Mouse (Mus musculus) forebrain, embryonic 16.5 days (tissue): ENCODE data around the gene Cyba. TPM values are rescaled to one million over a fixed set of nuclear protein-coding genes. Genes with fewer than 3 reads are reported as not detected.

Experiments used
- ATAC-seq: fragments of 200-750 bp; cut with Nextera tagmentation; 2 replicates; pipeline ENCODE4 v1.8.0; 2017; ENCODE audit warnings: mild to moderate bottlenecking, moderate library complexity
- H3K27ac ChIP-seq: fragments of 300-500 bp; sonication (generic); 2 replicates; pipeline ENCODE4 v1.5.1; 2014; ENCODE audit warnings: low read length, control low read depth
- H3K27me3 ChIP-seq: fragments of 300-500 bp; sonication (generic); replicated peaks from 2 replicates; pipeline ENCODE4 v1.6.1; 2014; ENCODE audit warnings: low read length; ENCODE audit not compliant: control insufficient read depth, insufficient read depth
- H3K36me3 ChIP-seq: fragments of 300-500 bp; sonication (generic); 2 replicates; pipeline ENCODE4 v1.6.1; 2014; ENCODE audit not compliant: control insufficient read depth, insufficient read depth
- H3K4me1 ChIP-seq: fragments of 300-500 bp; sonication (generic); replicated peaks from 2 replicates; pipeline ENCODE4 v1.6.1; 2014; ENCODE audit warnings: low read length; ENCODE audit not compliant: control insufficient read depth, insufficient read depth
- H3K4me2 ChIP-seq: fragments of 300-500 bp; sonication (generic); 2 replicates; pipeline ENCODE4 v1.6.1; 2014; ENCODE audit warnings: mild to moderate bottlenecking, low read length, control low read depth
- H3K4me3 ChIP-seq: fragments of 300-500 bp; sonication (generic); replicated peaks from 2 replicates; pipeline ENCODE4 v1.5.1; 2014; ENCODE audit warnings: mild to moderate bottlenecking, low read length, control low read depth
- H3K9ac ChIP-seq: fragments of 300-500 bp; sonication (generic); replicated peaks from 2 replicates; pipeline ENCODE4 v1.6.1; 2014; ENCODE audit warnings: low read depth, low read length, control low read depth
- H3K9me3 ChIP-seq: fragments of 300-500 bp; sonication (generic); 2 replicates; pipeline ENCODE4 v1.6.1; 2016; ENCODE audit warnings: low read length; ENCODE audit not compliant: control insufficient read depth
- WGBS: fragments of 180-500 bp; shearing (Covaris S2); extraction: QIAGEN DNeasy Blood & Tissue Kit; methylation state at CpG from one replicate; pipeline ENCODE4 v1.1.7; 2014; 5-methylcytosine and 5-hydroxymethylcytosine counted together
- polyA plus RNA-seq: library from polyadenylated mRNA; unstranded; fragments of >200 nt; fragmentation: Nextera tagmentation; extraction: Ambion mirVana; gene quantifications from 2 replicates; pipeline ENCODE4 v1.2.1, GENCODE M21; 2015

The Cyba gene
- polyA plus RNA-seq, 1 experiment from 2014 or later = 25.1 TPM

DNA sequence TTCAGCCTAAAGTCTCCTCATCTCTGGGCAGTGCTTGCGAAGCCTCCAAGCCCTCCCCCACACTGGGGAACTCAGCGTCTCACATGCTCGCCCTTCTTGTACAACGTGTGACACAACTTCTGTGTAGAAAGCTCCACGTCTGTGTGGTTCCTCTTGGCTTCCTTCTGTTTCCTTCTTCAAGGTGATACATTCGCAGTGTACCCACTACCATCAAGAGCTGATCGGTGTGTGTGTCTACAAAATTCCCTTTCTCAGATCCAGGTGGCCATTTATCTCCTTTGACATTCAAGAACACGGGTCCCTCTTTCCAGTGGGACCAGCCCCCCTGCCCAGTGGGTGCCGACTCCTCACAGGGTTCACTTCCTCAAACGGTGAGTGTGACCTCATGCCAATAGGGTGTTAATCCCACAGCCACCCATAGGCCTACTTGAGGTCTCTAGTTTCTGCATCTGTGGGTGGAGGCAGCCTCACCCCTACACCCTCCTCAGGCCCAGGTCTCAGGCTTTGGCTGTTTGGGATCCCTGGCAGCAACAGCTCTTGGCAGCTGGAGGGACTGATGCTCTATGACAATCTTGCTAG lies 2.6 kb downstream of the Cyba start:
- Histone ChIP-seq H3K4me2 (no peak overlapping the region), H3K27me3 (no peaks in the 10 kb centered on the region), H3K4me1 (peaks cover 11% of the 10 kb centered on the region), H3K27ac (no peak overlapping the region), H3K9me3 (no peaks in the 10 kb centered on the region), H3K36me3 (no peaks in the 10 kb centered on the region), H3K4me3 (no peak overlapping the region), H3K9ac (no peak overlapping the region)
- no peak for ATAC-seq
- WGBS = 83% methylated on average over 10 of the region's 10 CpGs

DNA sequence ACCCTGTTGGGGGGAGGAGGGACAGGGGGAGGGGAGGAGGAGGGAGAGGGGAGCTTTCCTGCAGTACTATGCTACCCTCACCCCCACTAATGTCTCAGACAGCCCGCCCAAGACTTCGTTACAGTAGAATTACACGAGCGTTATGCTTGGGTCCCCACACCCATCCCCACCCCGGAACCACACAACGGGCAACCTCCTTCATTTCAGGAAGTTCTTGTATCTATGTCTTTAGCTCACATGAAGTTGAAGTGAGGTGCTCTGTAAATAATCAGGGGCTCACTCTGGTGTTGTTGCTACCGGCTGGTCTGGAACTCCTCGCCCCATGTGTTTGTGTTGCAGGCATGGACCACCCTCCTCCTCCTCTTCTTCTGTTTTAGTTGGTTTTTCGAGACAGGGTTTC lies 4.6 kb downstream of the Cyba start:
- no peaks in the 10 kb centered on the region for H3K36me3 ChIP-seq
- no peak for ATAC-seq
- no peak overlapping the region for H3K27ac ChIP-seq
- WGBS = 89% methylated on average over 9 of the region's 9 CpGs
- no peaks in the 10 kb centered on the region for H3K27me3 ChIP-seq
- H3K4me3 ChIP-seq = no peak overlapping the region
- peaks cover 11% of the 10 kb centered on the region for H3K4me1 ChIP-seq
- no peaks in the 10 kb centered on the region for H3K9me3 ChIP-seq
- no peak overlapping the region for H3K4me2 ChIP-seq
- no peak overlapping the region for H3K9ac ChIP-seq

DNA sequence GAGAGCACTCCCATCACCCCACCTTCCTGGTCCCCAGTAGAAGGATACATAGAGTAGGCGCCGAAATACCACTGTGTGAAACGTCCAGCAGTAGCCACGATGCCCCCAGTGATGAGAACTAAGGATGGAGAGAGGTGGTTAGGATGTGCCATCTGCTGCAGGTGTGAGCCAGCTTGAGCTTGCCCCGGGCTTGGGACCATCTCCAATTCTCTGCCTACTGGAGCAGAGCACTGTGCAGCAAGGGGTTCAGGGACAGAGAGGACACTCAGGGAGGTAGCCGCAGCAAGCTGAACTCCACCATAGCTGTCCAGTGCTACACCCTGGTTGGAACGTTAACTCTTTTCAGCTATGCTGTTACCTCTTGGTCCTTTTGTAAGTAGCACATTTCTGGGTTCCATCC lies 5.1 kb downstream of the Cyba start:
- no peaks in the 10 kb centered on the region for H3K9me3 ChIP-seq
- no peak overlapping the region for H3K4me3 ChIP-seq
- H3K4me2 ChIP-seq = no peak overlapping the region
- peaks cover 7% of the 10 kb centered on the region for H3K4me1 ChIP-seq
- no peak overlapping the region for H3K27ac ChIP-seq
- no peaks in the 10 kb centered on the region for H3K36me3 ChIP-seq
- WGBS = 87% methylated on average over 7 of the region's 7 CpGs
- no peak overlapping the region for H3K9ac ChIP-seq
- no peak for ATAC-seq
- H3K27me3 ChIP-seq = no peaks in the 10 kb centered on the region

DNA sequence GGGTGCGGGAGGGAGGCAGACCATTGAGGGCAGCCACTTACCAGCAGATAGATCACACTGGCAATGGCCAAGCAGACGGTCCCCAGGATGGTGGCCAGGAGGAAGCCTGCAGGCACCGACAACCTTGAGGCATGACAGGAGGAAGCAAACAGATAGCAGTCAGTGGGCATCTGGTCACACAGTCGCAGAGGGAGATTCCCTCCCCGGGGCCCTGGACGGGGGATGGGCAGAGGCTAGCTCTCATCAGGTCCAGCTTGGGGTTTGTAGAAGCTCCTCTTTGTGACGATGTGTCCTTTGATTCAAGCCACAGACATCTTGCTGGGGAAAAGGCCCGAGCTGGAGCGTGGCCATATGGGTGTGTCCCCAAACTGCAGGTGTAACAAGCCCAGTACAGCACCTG lies 6.6 kb downstream of the Cyba start:
- Histone ChIP-seq H3K4me2 (no peak overlapping the region), H3K9ac (no peak overlapping the region), H3K4me1 (no peaks in the 10 kb centered on the region), H3K36me3 (no peaks in the 10 kb centered on the region), H3K9me3 (no peaks in the 10 kb centered on the region), H3K27me3 (no peaks in the 10 kb centered on the region), H3K27ac (no peak overlapping the region), H3K4me3 (no peak overlapping the region)
- WGBS = 83% methylated on average over 9 of the region's 9 CpGs
- ATAC-seq = no peak

DNA sequence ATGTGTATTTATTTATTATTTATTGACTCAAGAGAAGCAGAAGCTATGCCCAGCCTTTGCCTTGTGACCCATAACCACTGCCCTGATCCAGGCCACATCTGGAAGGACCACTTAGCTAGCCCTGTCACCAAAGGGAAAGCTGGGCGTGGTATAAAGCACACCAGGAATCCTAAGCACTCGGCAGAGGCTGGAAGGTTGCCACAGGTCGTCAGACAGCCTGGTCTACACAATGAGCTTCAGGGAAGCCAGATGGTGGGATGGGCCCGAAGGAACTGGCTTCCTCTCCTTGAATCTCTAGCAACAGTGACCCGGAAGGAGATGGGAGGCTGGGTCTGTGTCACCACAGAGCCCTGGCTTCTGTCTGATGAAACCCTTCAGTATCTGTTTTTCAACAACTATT lies 9.1 kb downstream of the Cyba start:
- ATAC-seq = no peak
- Histone ChIP-seq H3K27me3 (no peaks in the 10 kb centered on the region), H3K27ac (no peak overlapping the region), H3K4me2 (no peak overlapping the region), H3K9ac (no peak overlapping the region), H3K9me3 (no peaks in the 10 kb centered on the region), H3K4me3 (no peak overlapping the region), H3K4me1 (no peaks in the 10 kb centered on the region), H3K36me3 (no peaks in the 10 kb centered on the region)
- WGBS = 54% methylated on average over 5 of the region's 5 CpGs

DNA sequence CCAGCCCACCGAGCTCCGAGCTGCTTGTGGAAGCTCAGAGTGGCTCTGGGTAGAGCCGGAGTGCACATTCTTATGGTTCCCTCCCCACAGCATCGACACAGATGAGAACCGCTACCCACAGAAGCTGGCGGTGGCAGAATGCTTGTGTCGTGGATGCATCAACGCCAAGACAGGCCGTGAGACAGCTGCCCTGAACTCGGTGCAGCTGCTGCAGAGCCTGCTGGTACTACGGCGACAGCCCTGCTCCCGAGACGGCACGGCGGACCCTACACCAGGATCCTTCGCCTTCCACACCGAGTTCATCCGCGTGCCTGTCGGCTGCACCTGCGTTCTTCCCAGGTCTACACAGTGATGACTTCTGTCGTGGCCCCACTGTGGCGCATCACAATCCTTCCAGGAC lies 9.5 kb downstream of the Cyba start:
- Histone ChIP-seq H3K36me3 (peaks cover 3% of the 10 kb centered on the region; the same call in 1 of the 2 replicates), H3K4me2 (no peak overlapping the region), H3K9me3 (no peaks in the 10 kb centered on the region), H3K4me1 (no peaks in the 10 kb centered on the region), H3K27me3 (no peaks in the 10 kb centered on the region), H3K27ac (no peak overlapping the region), H3K4me3 (no peak overlapping the region), H3K9ac (no peak overlapping the region)
- 87% methylated on average over 24 of the region's 24 CpGs for WGBS
- no peak for ATAC-seq

DNA sequence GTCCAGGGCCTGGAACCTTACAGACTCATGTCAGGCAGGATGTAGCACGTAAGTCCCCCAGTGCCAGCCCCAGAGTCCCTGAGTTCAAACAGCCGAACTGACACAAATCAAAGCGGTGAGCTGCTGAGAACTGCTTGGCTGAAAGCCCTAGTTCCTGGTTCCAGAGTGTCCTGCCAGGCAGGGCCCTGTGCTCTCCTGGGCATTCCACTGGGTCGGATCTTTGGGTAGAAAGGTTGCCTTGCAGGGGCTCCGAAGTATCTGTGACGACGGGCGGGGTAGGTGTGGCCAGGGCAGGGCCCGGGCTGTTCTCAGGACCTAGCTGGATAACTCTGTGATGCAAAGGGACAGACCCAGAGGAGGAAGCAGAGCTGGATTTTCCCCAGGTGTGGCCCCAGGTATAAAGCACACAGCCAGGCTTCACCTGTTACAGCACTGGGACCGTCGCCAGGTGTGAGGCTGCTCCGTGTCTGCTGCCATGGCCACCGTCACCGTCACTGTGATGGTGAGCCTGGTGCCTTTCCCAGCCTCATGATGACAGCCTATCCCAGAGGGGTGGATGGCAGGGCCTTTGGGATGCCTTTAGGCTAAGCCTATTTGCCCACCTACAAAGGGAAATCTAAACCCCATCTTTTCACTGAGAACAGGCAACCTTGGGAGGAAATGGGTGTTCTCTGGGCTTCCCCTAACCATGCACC lies 11.2 kb downstream of the Cyba start, which contains the start of gene Il17c:
Il17c (plus strand) TSS at position 645 of the 695 bp plus-strand sequence.
- 81% methylated on average over 14 of the region's 14 CpGs for WGBS
- Histone ChIP-seq H3K36me3 (peaks cover 9% of the 10 kb centered on the region; the same call in 1 of the 2 replicates), H3K9ac (no peak within 1 kb of the TSS), H3K4me2 (no peak within 1 kb of the TSS), H3K9me3 (no peaks in the 10 kb centered on the region), H3K27me3 (no peaks in the 10 kb centered on the region), H3K4me3 (no peak within 1 kb of the TSS), H3K4me1 (no peaks in the 10 kb centered on the region), H3K27ac (no peak within 1 kb of the TSS)
- no peak for ATAC-seq

DNA sequence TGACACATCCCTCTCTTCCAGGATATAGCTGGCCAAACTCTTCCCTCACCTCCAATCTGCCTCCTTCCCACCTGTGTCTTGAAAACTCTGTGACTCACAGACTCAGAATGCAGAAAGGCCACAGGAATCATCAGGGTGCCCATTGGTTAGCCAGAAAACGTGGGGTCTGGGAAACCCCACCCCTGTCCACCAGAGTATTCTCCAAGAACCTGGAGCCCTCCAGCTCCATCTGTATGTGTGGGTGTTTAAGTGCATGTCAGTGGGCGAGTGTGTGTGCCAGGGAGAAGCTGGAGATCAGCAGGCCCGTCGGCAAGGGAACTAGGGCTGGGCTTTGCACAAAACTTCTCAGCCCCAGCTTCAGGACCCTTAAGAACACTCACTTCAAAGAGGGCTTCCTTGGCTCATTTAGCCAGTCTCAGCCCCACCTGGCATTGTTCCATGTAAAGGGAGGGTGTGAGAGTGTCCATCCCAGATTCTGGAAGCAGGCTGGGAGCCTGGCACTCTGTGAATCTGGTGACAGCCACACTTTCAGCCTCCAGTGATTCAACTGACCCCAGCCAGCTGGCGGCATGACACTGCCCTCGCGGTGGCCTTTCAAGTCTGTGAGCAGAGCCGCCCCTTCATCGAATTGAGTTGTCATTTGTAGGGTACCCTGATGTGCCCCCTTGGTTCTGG lies 12.7 kb downstream of the Cyba start:
- 58% methylated on average over 9 of the region's 9 CpGs for WGBS
- Histone ChIP-seq H3K4me1 (no peaks in the 10 kb centered on the region), H3K9me3 (no peaks in the 10 kb centered on the region), H3K9ac (no peak overlapping the region), H3K27me3 (no peaks in the 10 kb centered on the region), H3K36me3 (peaks cover 16% of the 10 kb centered on the region; the same call in 1 of the 2 replicates), H3K4me3 (no peak overlapping the region), H3K4me2 (no peak overlapping the region), H3K27ac (no peak overlapping the region)
- ATAC-seq = no peak

DNA sequence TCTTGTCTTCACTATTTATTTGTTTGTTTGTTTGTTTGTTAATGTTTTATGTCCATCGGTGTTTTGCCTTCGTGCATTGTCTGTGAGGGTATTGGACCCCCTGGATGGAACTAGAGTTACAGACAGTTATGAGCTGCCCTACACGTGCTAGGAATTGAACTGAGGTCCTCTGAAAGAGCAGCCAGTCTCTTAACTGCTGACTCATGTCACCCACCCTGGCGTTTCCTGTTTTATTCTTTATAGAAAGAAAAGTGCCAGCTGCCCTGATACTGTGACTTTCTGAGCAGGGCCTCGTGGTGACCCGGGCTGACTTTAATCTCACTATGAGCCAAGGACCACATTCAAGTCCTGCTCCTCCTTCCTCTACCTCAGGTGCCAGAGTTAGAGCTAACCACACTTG lies 17.2 kb downstream of the Cyba start:
- H3K27ac ChIP-seq = no peak overlapping the region
- no peaks in the 10 kb centered on the region for H3K4me1 ChIP-seq
- peaks cover 47% of the 10 kb centered on the region for H3K36me3 ChIP-seq
- H3K9ac ChIP-seq = no peak overlapping the region
- H3K9me3 ChIP-seq = no peaks in the 10 kb centered on the region
- no peak for ATAC-seq
- H3K4me2 ChIP-seq = no peak overlapping the region
- H3K4me3 ChIP-seq = no peak overlapping the region
- WGBS = 95% methylated on average over 6 of the region's 6 CpGs
- no peaks in the 10 kb centered on the region for H3K27me3 ChIP-seq
